Mouse (Mus musculus) Patski (cell line): ENCODE data around the gene Slc16a7. TPM values are rescaled to one million over a fixed set of nuclear protein-coding genes. Genes with fewer than 3 reads are reported as not detected.

ENCODE experiments used
- ATAC-seq: fragments of 100-300 bp; one replicate; pipeline ENCODE4 v1.8.0; 2021
- CTCF ChIA-PET: fragments of 350-600 bp; sonication (Branson Sonifier 250); formaldehyde crosslinking; loops from one replicate; lab custom pipeline; 2022; ENCODE audit warnings: inconsistent platforms; lab: Charles Lee
- POLR2A ChIA-PET: fragments of 350-600 bp; sonication (Branson Sonifier 250); formaldehyde crosslinking; loops from one replicate; lab custom pipeline; 2022; ENCODE audit warnings: antibody characterized with exemption, inconsistent platforms; lab: Charles Lee
- DNase-seq: peaks from one replicate; pipeline ENCODE4 v3.0.0-alpha.2; 2011; ENCODE audit warnings: low read depth, low spot score
- H3K27me3 ChIP-seq: fragments of 371-371 bp; one replicate; pipeline ENCODE4 v1.5.1; 2021
- CTCF ChIP-seq: fragments of 100-300 bp; IDR thresholded peaks from one replicate; pipeline ENCODE4 v1.5.1; 2021
- in situ Hi-C: fragments of 300-500 bp; cut with MboI; formaldehyde crosslinking; loops from 3 replicates; pipeline ENCODE4 v1.11.1; 2018; ENCODE audit warnings: low pct_unique_long_range_greater_than_20kb, mixed read lengths
- polyA plus RNA-seq: library from polyadenylated mRNA; unstranded; gene quantifications from one replicate; pipeline ENCODE4 v1.2.3, GENCODE M21; 2021

Slc16a7 gene
- polyA plus RNA-seq, 1 experiment from 2014 or later, result 2.4 TPM

- TF ChIP-seq CTCF, result no peak
- no peak for ATAC-seq
- no peak for DNase-seq
- CTCF ChIA-PET, result no interaction called here
- in situ Hi-C loops, result no loop called here
- H3K27me3 ChIP-seq, result no peaks in the 10 kb centered on the region
- POLR2A ChIA-PET, result no interaction called here
These were observed 115.5 kb downstream of the Slc16a7 start for GRCm38 (mm10) chr10:125273759-125274158.

DNA sequence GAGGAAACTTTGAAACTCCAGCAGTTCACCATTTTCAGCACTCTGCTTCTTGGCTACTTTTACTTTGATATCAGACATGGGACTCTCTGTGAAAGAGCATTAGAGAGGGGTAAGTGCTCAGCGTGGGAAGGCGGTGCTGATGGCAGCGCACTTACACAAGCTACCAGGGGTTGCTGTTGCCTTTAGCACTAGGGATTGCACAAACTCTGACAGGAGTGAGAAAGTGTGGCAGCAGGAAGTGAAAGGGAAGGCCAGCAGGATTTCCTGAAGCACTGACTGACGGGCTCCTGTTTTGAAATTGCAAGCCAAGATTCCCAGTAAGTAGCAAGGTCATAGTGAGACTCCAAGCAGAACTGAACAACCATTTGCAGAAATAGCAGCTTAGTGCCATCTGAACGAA is 117.8 kb downstream of the Slc16a7 start:
- CTCF ChIA-PET, result no interaction called here
- POLR2A ChIA-PET, result no interaction called here
- DNase-seq, result no peak

GRCm38 (mm10) chr10:125270266-125270665 is 119.0 kb downstream of the Slc16a7 start:
- no peak for TF ChIP-seq CTCF
- in situ Hi-C loops, result no loop called here
- no peaks in the 10 kb centered on the region for H3K27me3 ChIP-seq
- CTCF ChIA-PET, result no interaction called here
- POLR2A ChIA-PET, result no interaction called here
- DNase-seq, result no peak
- no peak for ATAC-seq

More for the DNA sequence above, 117.8 kb downstream of the Slc16a7 start:
- no peak for ATAC-seq
- in situ Hi-C loops, result no loop called here
- TF ChIP-seq CTCF, result no peak
- H3K27me3 ChIP-seq, result no peaks in the 10 kb centered on the region

GRCm38 (mm10) chr10:125266322-125266721 is 122.9 kb downstream of the Slc16a7 start:
- TF ChIP-seq CTCF, result no peak
- CTCF ChIA-PET, result no interaction called here

GRCm38 (mm10) chr10:125265901-125266300 is 123.4 kb downstream of the Slc16a7 start:
- POLR2A ChIA-PET, result no interaction called here

More at GRCm38 (mm10) chr10:125266322-125266721, 122.9 kb downstream of the Slc16a7 start:
- DNase-seq (no peak), ATAC-seq (no peak)
- in situ Hi-C loops, result loop anchor here (10.0 kb wide), 1 partner anchor 268 kb away; no protein-coding TSS in a partner anchor
- POLR2A ChIA-PET, result no interaction called here
- H3K27me3 ChIP-seq, result no peaks in the 10 kb centered on the region

GRCm38 (mm10) chr10:125265467-125265866 is 123.8 kb downstream of the Slc16a7 start:
- ATAC-seq (no peak), DNase-seq (no peak)
- no peak for TF ChIP-seq CTCF
- ChIA-PET CTCF (interaction anchor here (0.9 to 1.7 kb wide), 7 partner anchors 10 to 272 kb away, joined by 3 to 7 read pairs (median 4); no protein-coding TSS in a partner anchor), POLR2A (no interaction called here)
- in situ Hi-C loops, result loop anchor here (10.0 kb wide), 1 partner anchor 269 kb away; no protein-coding TSS in a partner anchor
- no peaks in the 10 kb centered on the region for H3K27me3 ChIP-seq

More at GRCm38 (mm10) chr10:125265901-125266300, 123.4 kb downstream of the Slc16a7 start:
- DNase-seq (no peak), ATAC-seq (peak; percentile 38)
- TF ChIP-seq CTCF, result no peak
- H3K27me3 ChIP-seq, result no peaks in the 10 kb centered on the region
- in situ Hi-C loops, result loop anchor here (10.0 kb wide), 1 partner anchor 269 kb away; no protein-coding TSS in a partner anchor
- CTCF ChIA-PET, result interaction anchor here (0.9 to 1.7 kb wide), 6 partner anchors 82 to 272 kb away, joined by 3 to 7 read pairs (median 4); no protein-coding TSS in a partner anchor

DNA sequence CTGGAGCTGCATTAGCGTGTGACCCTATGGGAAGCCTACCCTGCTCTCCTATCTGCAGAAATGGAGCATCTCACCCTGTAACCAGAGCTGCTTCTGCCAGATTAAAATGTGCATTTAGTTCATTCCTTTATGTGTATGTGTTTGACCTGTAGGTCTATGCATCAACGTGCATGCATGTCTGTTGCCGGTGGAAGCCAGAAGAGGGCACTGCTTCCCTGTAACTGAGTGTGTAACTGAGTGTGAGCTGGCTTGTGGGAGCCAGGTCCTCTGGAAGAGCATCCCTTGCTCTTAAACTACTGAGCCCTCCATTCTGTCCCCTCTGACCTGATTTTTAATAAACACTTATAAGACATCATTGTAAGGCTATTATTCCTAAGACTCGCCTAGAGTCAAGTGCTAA is 124.3 kb downstream of the Slc16a7 start:
- in situ Hi-C loops, result loop anchor here (10.0 kb wide), 1 partner anchor 270 kb away; no protein-coding TSS in a partner anchor
- H3K27me3 ChIP-seq, result no peaks in the 10 kb centered on the region
- TF ChIP-seq CTCF, result peak; percentile 77
- ChIA-PET CTCF (interaction anchor here (0.9 to 1.7 kb wide), 7 partner anchors 9 to 273 kb away, joined by 3 to 7 read pairs (median 4); no protein-coding TSS in a partner anchor), POLR2A (no interaction called here)
- DNase-seq (no peak), ATAC-seq (no peak)

DNA sequence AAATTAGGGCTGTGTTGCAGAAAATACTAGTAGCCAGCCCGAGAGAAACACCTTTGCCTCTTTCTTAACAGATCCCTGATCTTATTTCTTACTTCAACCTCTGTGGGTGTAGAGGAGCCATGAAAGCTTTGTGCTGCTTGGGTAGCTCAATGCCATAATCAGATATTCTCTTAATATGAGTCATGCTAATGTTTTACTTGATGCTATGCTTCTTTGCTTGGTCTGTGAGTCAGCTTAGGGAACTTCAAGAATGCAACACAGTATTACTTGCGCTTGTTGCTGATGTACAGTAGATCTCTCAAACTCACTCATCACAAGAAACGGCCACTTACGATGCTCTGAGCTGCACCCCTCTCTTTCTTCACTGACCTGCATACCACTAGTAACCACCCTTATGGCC is 133.4 kb downstream of the Slc16a7 start:
- in situ Hi-C loops, result no loop called here
- POLR2A ChIA-PET, result no interaction called here
- CTCF ChIA-PET, result interaction anchor here (0.7 to 1.7 kb wide), 2 partner anchors 9 to 27 kb away, joined by 3 to 6 read pairs; no protein-coding TSS in a partner anchor
- ATAC-seq (peak; percentile 98), DNase-seq (no peak)
- H3K27me3 ChIP-seq, result no peaks in the 10 kb centered on the region
- TF ChIP-seq CTCF, result no peak

- CTCF ChIA-PET, result interaction anchor here (1.4 kb wide), 1 partner anchor 13 kb away, joined by 4 read pairs; no protein-coding TSS in a partner anchor
- POLR2A ChIA-PET, result no interaction called here
- in situ Hi-C loops, result no loop called here
- no peaks in the 10 kb centered on the region for H3K27me3 ChIP-seq
- ATAC-seq (no peak), DNase-seq (no peak)
- no peak for TF ChIP-seq CTCF
These were observed 174.7 kb downstream of the Slc16a7 start for GRCm38 (mm10) chr10:125214536-125214935.

DNA sequence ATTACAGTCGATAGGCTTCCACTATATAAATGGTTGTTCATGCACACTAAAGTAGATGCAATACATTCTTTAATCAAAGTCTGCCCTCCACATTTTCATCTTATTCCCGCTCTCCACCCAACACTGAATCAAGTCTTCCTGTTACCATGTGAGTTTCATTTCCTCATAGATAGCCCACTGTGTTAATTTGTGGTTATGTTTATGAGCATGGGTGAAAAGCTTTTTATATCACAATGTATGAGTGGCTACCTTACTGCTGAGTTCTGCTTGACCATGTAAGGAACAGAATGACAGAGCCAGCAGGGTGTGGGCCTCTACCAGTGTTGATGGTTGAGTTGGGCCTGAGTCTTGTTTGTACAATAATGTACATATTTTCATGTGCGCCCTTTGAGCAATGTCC is 175.5 kb downstream of the Slc16a7 start:
- TF ChIP-seq CTCF, result no peak
- ATAC-seq (no peak), DNase-seq (no peak)
- in situ Hi-C loops, result no loop called here
- no peaks in the 10 kb centered on the region for H3K27me3 ChIP-seq
- ChIA-PET CTCF (interaction anchor here (1.4 kb wide), 1 partner anchor 13 kb away, joined by 4 read pairs; no protein-coding TSS in a partner anchor), POLR2A (no interaction called here)

- in situ Hi-C loops, result no loop called here
- ATAC-seq (no peak), DNase-seq (no peak)
- no peak for TF ChIP-seq CTCF
- no peaks in the 10 kb centered on the region for H3K27me3 ChIP-seq
- ChIA-PET POLR2A (no interaction called here), CTCF (interaction anchor here (1.2 kb wide), 1 partner anchor 22 kb away, joined by 3 read pairs; no protein-coding TSS in a partner anchor)
These were observed 201.7 kb downstream of the Slc16a7 start for GRCm38 (mm10) chr10:125187544-125187943.
